Mouse (Mus musculus): ENCODE measurements around the gene Smc1b. TPM values are rescaled to one million over a fixed set of nuclear protein-coding genes. Genes with fewer than 3 reads are reported as not detected.
A peak's percentile ranks its signal among the peaks of the same experiment; 100 is the strongest.
"Not testable (repeated sequence)": the region's sequence is repeated elsewhere in the genome, so short reads cannot be mapped to it uniquely, and the experiment has no call there.

Smc1b gene
- polyA plus RNA-seq, 1 experiment, result 0.18 TPM

DNA sequence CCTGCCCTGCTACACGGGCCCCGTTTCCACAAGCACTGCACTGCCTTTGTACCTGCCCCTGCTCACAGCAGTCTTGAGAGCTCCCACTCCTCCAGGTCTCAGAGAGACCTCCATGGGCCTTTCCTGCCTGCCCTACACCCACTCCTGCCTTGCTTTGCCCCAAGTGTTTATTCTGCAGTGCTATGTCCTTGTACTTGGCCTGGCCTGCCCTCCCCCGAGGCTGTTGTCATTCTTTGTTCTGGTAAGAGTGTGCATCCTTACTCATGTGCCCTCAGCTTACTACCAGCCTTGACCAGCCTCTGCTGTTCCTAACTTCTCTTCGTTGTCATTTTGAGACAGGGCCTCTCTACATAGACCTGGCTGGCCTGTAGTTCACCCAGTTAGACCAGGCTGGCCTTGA, 83.9 kb downstream of the Smc1b start:
- H3K27ac ChIP-seq (ENCODE audit: insufficient read depth, low read length), result no peak overlapping the region
- H3K4me1 ChIP-seq (ENCODE audit: control insufficient read depth, insufficient read depth, low read length), result peaks cover under 1% of the 10 kb centered on the region; the same call in 1 of the 2 replicates
- TF ChIP-seq CTCF (IDR thresholded peaks at IDR 0.05; ENCODE audit: borderline replicate concordance, insufficient read depth, low read length) (no peak), POLR2A (IDR thresholded peaks at IDR 0.05; ENCODE audit: low read depth, low read length) (no peak)
- H3K4me3 ChIP-seq (ENCODE audit: insufficient read depth, low read length), result no peak overlapping the region

DNA sequence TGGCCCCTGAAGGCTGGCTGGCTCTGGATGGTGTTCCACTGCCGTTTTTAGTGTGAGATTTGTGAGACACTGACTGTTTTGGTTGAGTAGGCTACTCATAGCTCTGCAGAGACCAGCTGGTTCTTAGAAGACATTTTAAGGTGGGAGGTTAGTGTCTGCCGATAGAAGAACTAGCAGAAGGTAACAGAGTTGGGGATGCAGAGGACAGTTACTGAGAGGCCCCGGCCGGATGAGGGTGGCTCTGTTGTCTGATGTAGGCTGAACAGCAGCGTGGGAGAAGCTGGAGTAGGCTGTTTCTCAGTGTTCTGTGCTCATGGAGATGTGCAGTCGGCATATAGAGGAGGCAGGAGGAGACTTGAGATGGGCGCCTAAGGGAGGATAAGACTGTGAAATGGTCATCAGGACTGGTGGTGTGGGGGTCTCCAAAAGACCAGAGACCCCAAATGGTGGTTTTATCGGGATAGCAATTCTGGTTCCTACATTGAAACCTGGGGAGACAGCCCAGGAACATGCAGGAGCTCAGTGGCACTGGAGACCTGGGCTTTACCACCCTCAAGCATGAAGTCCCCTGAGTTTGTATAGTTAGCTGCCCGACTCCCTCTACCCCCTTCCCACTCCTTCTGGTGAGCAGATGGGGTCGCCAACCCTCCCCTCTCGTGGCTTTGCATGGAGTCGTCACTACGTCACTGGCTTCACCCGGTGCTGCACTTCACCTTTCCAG, 85.4 kb downstream of the Smc1b start:
- H3K27ac ChIP-seq (ENCODE audit: insufficient read depth, low read length), result no peak overlapping the region
- H3K4me1 ChIP-seq (ENCODE audit: control insufficient read depth, insufficient read depth, low read length), result peaks cover 7% of the 10 kb centered on the region; the same call in 1 of the 2 replicates
- TF ChIP-seq POLR2A (IDR thresholded peaks at IDR 0.05; ENCODE audit: low read depth, low read length), result no peak
- H3K4me3 ChIP-seq (ENCODE audit: insufficient read depth, low read length), result no peak overlapping the region

DNA sequence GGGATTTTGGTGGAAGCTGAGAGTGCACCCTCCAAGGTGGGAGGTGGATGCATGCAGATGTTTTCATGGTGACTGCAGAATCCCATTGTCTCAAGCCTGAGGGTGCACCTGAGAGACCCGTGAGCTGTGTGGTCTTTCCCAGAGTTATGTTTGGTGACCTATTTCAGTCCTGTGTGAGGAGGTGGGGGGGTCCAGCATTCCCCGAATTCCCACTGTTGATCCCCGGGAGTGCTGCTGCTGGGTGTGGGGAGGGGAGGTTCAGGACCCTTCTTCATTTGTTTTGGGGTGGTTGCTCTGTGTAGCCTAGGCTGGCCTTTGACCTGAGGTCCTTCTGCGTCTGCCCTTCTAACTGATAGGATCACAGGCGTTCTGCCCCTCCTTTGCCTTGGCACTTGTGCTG, 88.0 kb downstream of the Smc1b start:
- Histone ChIP-seq H3K4me3 (ENCODE audit: insufficient read depth, low read length) (no peak overlapping the region), H3K27ac (ENCODE audit: insufficient read depth, low read length) (no peak overlapping the region), H3K4me1 (ENCODE audit: control insufficient read depth, insufficient read depth, low read length) (peaks cover 14% of the 10 kb centered on the region)
- TF ChIP-seq CTCF (IDR thresholded peaks at IDR 0.05; ENCODE audit: borderline replicate concordance, insufficient read depth, low read length) (no peak), POLR2A (IDR thresholded peaks at IDR 0.05; ENCODE audit: low read depth, low read length) (no peak)

DNA sequence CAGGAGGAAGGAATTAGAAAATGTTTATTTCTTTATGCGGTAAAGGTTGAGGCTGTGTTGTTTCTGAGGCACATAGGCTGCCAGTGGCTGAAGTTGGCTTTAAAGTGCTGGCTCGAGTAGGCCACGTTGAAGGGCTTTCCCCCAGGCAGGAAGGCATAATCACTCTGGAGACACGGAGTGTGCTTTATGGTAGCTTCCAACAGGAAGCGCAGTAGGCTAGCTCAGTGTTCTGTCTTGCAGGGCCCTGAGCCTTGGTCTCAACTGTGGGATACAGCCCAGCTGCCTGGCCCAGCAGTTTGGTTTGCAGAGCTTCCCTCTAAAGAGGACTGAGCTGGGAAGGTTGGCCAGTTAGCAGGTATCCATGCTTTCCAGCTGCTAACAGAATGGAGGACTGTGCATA, 88.6 kb downstream of the Smc1b start:
- Histone ChIP-seq H3K4me1 (ENCODE audit: control insufficient read depth, insufficient read depth, low read length) (peaks cover 14% of the 10 kb centered on the region), H3K4me3 (ENCODE audit: insufficient read depth, low read length) (no peak overlapping the region), H3K27ac (ENCODE audit: insufficient read depth, low read length) (peak overlapping the region; percentile 89)
- TF ChIP-seq POLR2A (IDR thresholded peaks at IDR 0.05; ENCODE audit: low read depth, low read length), result no peak

DNA sequence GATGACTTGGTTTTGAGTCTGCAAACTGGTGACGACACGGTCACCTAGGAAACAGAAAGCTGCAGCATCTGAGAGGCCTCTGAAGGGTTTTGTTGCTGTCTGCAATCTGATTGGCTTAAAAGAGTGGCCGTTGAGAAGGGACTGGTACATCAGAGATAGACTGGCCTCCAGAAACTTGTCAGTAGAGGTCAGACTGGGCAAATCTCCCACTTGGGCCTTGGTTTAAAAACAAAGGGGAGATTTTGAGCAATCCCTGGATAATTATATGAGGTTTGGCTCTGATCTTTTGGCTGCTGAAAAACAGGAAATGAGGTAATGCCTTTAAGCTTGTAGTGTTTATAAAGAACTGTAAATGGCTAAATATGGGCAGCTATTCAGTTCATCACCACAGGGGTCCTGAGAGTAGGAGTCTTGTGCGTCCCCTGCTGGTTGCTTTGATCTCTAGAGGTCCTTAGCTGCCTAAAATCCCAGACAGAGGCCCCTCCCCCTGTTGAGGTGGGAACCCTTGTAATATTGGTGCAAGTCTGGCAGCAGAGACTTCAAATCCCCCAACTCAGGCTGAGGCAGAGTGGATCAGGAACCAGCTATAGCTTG, 89.3 kb downstream of the Smc1b start:
- no peak overlapping the region for H3K4me3 ChIP-seq (ENCODE audit: insufficient read depth, low read length)
- peak overlapping the region; percentile 89 for H3K27ac ChIP-seq (ENCODE audit: insufficient read depth, low read length)
- TF ChIP-seq CTCF (IDR thresholded peaks at IDR 0.05; ENCODE audit: borderline replicate concordance, insufficient read depth, low read length), result peak; percentile 33; the same call in 1 of the 2 replicates
- TF ChIP-seq POLR2A (IDR thresholded peaks at IDR 0.05; ENCODE audit: low read depth, low read length), result no peak
- H3K4me1 ChIP-seq (ENCODE audit: control insufficient read depth, insufficient read depth, low read length), result peaks cover 14% of the 10 kb centered on the region

DNA sequence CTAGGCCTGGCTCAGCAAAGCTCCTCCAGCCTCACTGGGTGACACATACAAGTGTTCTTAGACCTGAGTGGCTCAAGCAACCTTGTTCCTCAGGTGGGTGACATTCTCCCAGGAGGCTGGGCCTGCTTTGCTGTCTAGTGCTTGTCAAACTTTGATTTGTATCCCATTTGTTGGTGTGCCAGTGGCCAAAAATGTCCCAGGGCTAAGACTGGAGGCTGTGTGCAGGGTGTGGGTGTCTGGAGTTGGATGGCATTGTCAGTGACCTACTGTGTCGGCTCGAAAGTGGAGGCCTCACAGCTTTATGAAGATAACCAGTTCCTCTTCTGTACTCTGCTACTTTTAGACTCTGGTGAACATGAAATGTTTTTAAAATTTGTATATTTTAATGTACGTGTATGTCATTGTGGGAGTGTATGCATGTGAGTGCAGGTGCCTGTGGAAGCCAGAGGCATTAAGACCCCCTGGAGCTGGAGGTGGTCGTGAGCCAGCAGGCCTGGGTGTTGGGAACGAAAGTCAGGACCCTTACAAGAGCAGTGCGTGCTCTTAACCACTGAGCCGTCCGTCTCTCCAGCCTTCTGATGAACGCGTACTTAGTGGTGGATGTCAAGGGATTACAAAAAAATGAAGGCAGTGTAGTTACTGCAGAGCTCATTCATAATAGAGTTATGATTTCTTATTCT, 90.1 kb downstream of the Smc1b start:
- H3K4me3 ChIP-seq (ENCODE audit: insufficient read depth, low read length), result no peak overlapping the region
- peaks cover 14% of the 10 kb centered on the region for H3K4me1 ChIP-seq (ENCODE audit: control insufficient read depth, insufficient read depth, low read length)
- peak overlapping the region; percentile 89 for H3K27ac ChIP-seq (ENCODE audit: insufficient read depth, low read length)
- TF ChIP-seq CTCF (IDR thresholded peaks at IDR 0.05; ENCODE audit: borderline replicate concordance, insufficient read depth, low read length) (no peak), POLR2A (IDR thresholded peaks at IDR 0.05; ENCODE audit: low read depth, low read length) (no peak)

DNA sequence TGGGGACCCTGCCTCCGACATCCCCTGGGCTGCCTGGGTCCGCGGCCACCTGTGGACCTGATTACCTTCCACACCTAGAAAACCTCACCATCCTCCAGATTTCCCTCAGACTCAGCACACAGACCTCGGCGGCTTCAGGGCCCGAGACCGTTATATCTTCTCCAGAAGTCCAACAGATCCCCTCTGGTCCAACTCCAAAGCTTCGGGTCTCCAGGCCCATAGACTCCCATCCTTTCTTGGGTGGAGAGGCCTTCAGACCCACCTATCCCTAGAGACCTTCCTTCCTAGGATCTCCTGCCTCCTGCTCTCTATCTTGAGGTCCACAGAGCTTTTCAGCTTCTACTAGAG, 94.4 kb downstream of the Smc1b start:
- Histone ChIP-seq H3K4me1 (ENCODE audit: control insufficient read depth, insufficient read depth, low read length) (peaks cover 12% of the 10 kb centered on the region), H3K4me3 (ENCODE audit: insufficient read depth, low read length) (peak overlapping the region; percentile 69), H3K27ac (ENCODE audit: insufficient read depth, low read length) (no peak overlapping the region)
- TF ChIP-seq POLR2A (IDR thresholded peaks at IDR 0.05; ENCODE audit: low read depth, low read length), result no peak

DNA sequence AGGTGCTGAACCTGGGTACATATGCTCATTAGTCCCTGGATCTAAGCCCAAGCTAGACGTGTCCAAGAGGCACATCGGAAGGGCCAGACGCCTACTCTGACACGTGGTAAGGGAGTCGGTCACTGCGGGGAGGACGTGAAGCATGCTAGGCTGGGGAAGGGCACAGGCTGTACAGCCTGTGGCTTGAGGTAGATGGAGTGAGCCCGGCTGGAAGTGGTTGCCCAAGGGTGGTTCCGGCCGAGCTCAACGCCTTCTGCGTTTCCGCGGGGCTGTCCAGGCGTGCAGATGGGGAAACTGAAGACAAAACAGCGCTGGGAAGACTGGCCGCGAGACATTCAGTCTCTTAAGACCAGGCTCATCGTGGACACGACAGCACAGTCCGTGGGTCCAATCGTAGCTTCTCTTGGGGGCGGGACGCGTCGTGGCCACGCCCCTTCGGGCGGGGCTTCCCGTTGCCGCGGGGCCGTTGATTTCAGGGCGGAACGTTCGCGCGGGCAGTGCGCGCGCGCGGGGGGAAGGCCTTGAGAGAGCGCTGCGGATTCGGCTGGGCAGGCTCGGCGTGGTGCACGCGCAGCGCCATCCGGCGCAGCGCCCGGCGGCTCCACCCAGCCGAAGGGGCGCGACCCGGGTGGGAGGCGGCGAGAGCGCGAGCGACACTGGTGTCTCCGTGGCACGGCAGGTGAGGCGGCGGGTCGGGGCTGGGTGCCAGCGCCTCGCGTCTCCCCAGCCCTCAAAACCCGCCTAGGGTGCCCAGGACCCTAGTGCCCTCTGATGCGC, 95.0 kb downstream of the Smc1b start:
- no peak for TF ChIP-seq CTCF (IDR thresholded peaks at IDR 0.05; ENCODE audit: borderline replicate concordance, insufficient read depth, low read length)
- TF ChIP-seq POLR2A (IDR thresholded peaks at IDR 0.05; ENCODE audit: low read depth, low read length), result peak; percentile 88
- peak overlapping the region; percentile 69 for H3K4me3 ChIP-seq (ENCODE audit: insufficient read depth, low read length)
- peaks cover 10% of the 10 kb centered on the region for H3K4me1 ChIP-seq (ENCODE audit: control insufficient read depth, insufficient read depth, low read length)
- H3K27ac ChIP-seq (ENCODE audit: insufficient read depth, low read length), result peak overlapping the region; percentile 34; the same call in 1 of the 2 replicates

DNA sequence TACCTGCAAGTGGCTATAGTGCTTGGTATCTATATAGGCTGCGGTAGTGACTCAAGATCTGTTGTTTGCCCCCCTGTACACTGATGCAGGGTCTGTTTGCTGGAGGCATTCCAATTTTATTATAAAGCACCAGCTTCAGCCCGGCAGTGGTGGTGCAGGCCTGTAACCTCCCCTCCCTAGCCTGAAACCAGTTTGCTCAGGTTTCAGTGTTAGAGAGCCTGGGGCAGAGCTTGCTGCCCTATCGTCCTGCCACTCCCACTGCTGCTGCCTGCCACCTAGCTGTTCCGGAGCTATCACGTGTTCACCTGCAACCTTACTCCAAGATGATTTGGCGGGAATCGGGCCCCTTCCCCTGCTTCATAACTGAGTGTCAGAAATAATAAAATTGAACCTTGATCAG, 97.8 kb downstream of the Smc1b start:
- H3K4me1 ChIP-seq (ENCODE audit: control insufficient read depth, insufficient read depth, low read length); H3K27ac ChIP-seq (ENCODE audit: insufficient read depth, low read length); H3K4me3 ChIP-seq (ENCODE audit: insufficient read depth, low read length): not testable (repeated sequence)

DNA sequence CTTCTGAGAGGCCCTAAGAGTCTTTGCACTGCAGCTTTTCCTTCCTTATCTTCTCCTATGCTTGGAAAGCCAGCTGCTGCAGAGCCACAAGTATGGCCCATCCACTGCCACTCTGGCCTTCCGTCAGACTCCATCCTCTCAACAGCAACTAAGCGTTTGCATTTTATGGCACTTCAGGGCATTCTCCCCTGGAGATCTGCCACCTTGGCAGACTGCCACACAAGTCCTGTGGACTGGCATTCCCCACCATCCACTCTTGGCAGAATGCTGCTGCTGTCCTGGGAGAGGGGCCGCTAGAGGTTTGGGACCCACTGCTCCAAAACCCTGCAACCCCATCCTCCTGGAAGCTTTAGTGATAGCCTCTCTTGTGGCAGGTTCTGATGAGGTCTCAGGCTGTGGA, 99.9 kb downstream of the Smc1b start:
- no peak for TF ChIP-seq POLR2A (IDR thresholded peaks at IDR 0.05; ENCODE audit: low read depth, low read length)
- no peak for TF ChIP-seq CTCF (IDR thresholded peaks at IDR 0.05; ENCODE audit: borderline replicate concordance, insufficient read depth, low read length)
- Histone ChIP-seq H3K4me1 (ENCODE audit: control insufficient read depth, insufficient read depth, low read length) (no peaks in the 10 kb centered on the region), H3K27ac (ENCODE audit: insufficient read depth, low read length) (no peak overlapping the region), H3K4me3 (ENCODE audit: insufficient read depth, low read length) (no peak overlapping the region)

DNA sequence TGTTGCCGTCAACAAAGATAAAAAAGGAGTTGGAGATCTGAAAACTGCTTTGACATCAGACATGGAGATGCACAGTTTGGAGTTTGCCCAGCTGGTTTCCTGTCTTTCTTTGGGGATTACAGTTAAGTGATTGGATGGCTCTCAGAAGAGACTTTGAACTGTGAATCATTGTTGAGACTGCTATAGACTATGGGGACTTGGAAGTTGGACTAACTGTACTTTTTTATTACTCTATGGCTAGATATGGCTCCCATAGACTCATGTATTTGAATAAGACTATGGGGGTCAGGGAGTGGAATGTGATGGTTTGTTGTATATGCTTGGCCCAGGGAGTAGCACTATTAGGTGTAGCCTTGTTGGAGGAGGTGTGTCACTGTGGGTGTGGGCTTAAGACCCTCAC, 101.1 kb downstream of the Smc1b start:
- H3K4me3 ChIP-seq (ENCODE audit: insufficient read depth, low read length); H3K27ac ChIP-seq (ENCODE audit: insufficient read depth, low read length); H3K4me1 ChIP-seq (ENCODE audit: control insufficient read depth, insufficient read depth, low read length): not testable (repeated sequence)

DNA sequence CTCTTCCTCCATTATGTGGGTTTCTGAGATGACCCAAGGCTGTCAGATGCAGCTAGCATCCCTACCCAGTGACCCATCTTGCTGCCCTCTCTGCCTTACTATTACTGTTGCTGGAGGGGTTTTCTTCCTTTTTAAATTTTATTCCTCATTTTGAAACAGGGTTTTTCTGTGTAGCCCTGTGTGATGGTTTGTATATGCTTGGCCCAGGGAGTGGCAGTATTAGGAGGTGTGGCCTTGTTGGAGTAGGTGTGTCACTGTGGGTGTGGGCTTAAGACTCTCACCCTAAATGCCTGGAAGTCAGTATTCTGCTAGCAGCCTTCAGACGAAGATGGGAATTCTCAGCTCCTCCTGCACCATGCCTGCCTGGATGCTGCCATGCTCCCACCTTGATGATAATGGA, 103.1 kb downstream of the Smc1b start, which contains the start of gene Fam118a:
TSS of gene Fam118a (plus strand) at position 301 of the 400 bp plus-strand sequence.
- H3K4me1 ChIP-seq (ENCODE audit: control insufficient read depth, insufficient read depth, low read length); H3K4me3 ChIP-seq (ENCODE audit: insufficient read depth, low read length); H3K27ac ChIP-seq (ENCODE audit: insufficient read depth, low read length): not testable (repeated sequence)

All from embryonic fibroblast, embryonic 13.5 days (primary cell).